Mouse (Mus musculus) megakaryocyte-erythroid progenitor cell, adult 5 weeks (primary cell): Measurements from ENCODE around the gene Hirip3. TPM values are rescaled to one million over a fixed set of nuclear protein-coding genes. Genes with fewer than 3 reads are reported as not detected.

Experiments
- polyA plus RNA-seq: library from polyadenylated mRNA; stranded (reverse); fragments of >175 nt; gene quantifications from 2 replicates; pipeline ENCODE4 v1.2.3, GENCODE M21; 2012

Hirip3 gene
- polyA plus RNA-seq, result 162 and 272 TPM in 2 replicates

DNA sequence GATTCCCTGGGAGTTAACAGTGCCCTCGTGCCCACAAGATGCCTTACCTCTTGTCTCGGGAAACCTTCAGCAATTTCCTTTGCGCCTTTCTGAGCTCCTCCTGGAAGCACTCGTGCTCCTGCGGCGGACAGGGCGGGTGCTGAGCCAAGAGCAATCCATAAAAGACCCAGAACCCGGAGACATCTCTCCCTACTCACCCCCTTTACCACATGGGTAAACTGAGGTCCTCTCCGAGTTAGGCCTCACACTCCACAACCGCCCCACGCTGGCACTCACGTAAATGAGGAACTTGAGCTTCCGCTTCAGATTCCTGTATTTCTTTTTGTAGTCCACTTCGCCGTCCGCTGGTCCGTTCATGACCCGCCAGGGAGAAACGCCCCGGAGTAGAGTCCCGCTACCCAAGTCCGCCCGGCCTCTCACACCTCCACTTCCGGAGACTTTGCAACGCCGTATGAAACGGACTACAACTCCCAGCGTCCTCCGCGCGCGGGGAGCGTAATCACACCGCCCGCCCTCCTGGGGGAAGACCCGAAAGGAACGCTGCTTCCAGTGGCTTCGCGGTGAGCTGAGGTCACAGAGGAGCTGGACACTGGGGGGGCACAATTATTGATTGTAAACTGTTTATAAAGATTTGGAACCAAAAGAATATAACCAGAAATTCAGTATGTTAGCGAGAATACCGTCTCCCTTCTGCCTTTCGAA, at the start of gene Hirip3:
Gene Hirip3, plus strand, starts transcription at position 544 of the 702 bp plus-strand sequence.

DNA sequence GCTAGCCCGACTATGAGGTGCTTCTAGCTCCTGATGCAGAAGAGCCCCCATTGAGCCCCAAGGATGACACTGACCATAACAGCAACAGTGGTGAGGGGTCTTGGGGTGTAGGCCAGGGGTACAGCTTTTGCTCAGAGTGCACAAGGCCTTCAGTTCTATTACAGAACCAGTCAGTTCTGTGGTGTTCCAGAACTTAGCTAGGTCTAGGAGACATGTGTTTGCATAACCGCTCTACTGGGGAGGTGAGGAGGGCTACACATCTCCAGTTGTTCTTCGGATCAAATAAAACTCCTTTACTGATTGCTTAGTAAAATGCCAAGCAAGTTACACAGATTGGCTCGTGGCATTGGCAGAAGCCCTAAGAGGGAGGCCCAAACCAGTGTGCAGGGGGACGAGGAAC, 30.2 kb upstream of the Hirip3 start, which contains the start of gene 4930451I11Rik:
Gene 4930451I11Rik, minus strand, starts transcription at position 101 of the 400 bp plus-strand sequence.

DNA sequence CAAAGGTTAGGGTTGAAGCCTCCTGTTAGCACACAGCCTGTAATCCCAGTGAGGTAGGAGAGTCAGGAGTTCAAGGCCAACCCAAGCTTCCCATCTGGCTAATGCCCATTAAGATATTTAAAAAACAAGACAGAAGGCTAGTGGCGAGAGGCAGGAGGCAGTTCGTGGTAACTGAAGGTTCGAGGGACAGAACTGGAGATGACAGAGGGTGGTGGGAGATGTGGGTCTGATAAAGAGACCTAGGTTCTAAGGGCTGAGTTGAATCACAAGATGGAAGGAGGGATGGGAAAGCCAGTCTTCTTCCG, 14.7 kb upstream of the Hirip3 start, which contains the start of gene Doc2a:
Gene Doc2a, plus strand, starts transcription at position 301 of the 305 bp plus-strand sequence.

DNA sequence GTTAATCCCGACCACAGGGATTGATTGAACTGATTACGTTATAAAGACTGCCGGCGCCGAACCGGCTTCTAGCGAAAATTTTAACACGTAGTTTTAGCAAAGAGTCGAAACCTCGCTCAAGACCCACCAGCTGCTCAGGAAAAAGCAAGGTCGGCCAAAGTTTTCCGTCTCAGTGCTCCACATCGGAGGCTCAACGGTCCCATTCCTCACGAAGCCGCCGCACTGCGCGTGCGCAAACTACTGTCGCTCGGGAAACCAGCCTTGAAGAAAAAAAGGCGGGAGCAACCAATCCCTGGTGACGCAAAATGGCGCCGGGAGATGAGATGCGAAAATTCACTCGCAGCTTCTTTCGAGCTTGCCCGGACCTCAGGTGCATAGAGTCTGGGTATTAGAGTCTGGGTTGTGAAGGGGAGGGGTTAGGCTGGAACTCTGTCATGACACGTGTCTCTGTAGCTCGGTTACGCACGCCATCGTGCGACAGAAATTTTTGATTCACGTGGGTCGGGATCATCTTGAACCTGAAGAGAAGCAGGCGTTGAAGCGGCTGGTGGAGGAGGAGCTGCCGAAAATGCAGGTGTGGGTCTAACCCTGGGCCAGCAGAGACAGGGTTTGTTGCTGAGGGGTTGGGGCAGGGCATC, 494 bp downstream of the Hirip3 start, which contains the start of gene Ino80e:
Gene Ino80e, minus strand, starts transcription at position 231 of the 638 bp plus-strand sequence.

DNA sequence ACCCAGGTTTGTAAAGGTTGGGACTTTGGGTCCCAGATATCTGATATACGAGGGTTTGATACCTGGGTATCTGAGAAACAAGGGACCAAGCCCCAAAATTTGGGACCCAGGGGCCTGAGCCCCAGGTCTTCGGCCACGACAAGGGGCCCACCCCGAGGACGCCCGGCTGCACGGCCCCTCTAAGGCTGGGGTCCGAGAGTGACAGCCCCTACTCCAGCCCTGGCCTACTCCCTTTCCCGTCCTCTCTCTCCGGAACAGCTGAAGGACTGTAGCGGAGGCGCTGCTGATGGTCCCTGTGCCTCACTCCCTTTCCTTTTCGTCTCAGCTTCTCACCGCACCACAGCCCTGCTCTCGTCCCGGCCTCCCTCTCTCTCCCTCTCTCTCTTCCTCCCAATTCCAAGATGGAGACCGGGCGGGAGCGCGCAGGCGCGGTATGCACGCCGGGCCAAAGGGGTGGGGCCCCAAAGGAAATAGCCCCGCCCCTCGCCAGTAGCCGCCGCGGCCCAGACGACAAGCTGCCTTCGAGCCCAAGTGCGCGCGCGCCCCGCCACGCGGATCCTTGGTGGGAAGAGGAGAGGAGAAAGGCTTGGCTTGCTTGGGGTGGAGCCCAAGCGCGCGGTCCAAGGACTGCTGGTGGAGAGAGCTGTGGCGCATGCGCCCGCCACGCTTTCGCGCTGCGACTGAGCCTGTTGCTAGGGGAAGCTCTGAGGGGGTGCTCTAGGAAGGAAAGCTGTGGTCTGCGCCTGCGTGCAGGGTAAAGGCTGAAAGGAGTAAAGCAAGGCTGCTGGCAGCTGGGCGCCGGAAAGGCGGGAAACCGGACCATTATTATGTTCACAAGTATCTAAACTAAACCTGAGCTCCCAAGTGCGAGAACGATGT, 22.8 kb downstream of the Hirip3 start, which contains the start of gene Taok2:
Gene Taok2, minus strand, starts transcription at position 418 of the 879 bp plus-strand sequence.

Other genes with a start within 250 kb of the Hirip3 start
- 3.6 and 5.1 TPM in 2 replicates for gene Nupr1, start 231.1 kb upstream of the Hirip3 start, polyA plus RNA-seq
- 88.3 and 96.1 TPM in 2 replicates for gene Sgf29, start 212.7 kb upstream of the Hirip3 start, polyA plus RNA-seq
- gene Sult1a1, start 185.5 kb upstream of the Hirip3 start, polyA plus RNA-seq, result 0.28 and 0.36 TPM in 2 replicates
- gene Bola2, start 166.6 kb upstream of the Hirip3 start, polyA plus RNA-seq, result 283 and 326 TPM in 2 replicates
- gene Slx1b, start 166.2 kb upstream of the Hirip3 start, polyA plus RNA-seq, result 9.5 and 9.6 TPM in 2 replicates
- 681 and 813 TPM in 2 replicates for gene Coro1a, start 154.2 kb upstream of the Hirip3 start, polyA plus RNA-seq
- gene Mapk3, start 102.4 kb upstream of the Hirip3 start, polyA plus RNA-seq, result 113 and 144 TPM in 2 replicates
- 5.5 and 8.6 TPM in 2 replicates for gene Gdpd3, start 95.6 kb upstream of the Hirip3 start, polyA plus RNA-seq
- gene Ypel3, start 85.0 kb upstream of the Hirip3 start, polyA plus RNA-seq, result 159 and 169 TPM in 2 replicates
- 1.5 and 2.0 TPM in 2 replicates for gene Tbx6, start 80.5 kb upstream of the Hirip3 start, polyA plus RNA-seq
- 163 and 164 TPM in 2 replicates for gene Ppp4c, start 69.5 kb upstream of the Hirip3 start, polyA plus RNA-seq
- 0.24 and 0.80 TPM in 2 replicates for gene Fam57b, start 64.3 kb upstream of the Hirip3 start, polyA plus RNA-seq
- not detected in 2 replicates for gene 4930451I11Rik, start 30.3 kb upstream of the Hirip3 start, polyA plus RNA-seq
- 0.03 TPM in 1 of 2 replicates, not detected in the other for gene Doc2a, start 14.6 kb upstream of the Hirip3 start, polyA plus RNA-seq
- gene Ino80e, start 405 bp downstream of the Hirip3 start, polyA plus RNA-seq, result 655 and 810 TPM in 2 replicates
- gene Taok2, start 22.7 kb downstream of the Hirip3 start, polyA plus RNA-seq, result 176 and 182 TPM in 2 replicates
- gene Tmem219, start 60.9 kb downstream of the Hirip3 start, polyA plus RNA-seq, result 46.0 and 48.8 TPM in 2 replicates
- gene Kctd13, start 66.9 kb downstream of the Hirip3 start, polyA plus RNA-seq, result 24.7 and 27.7 TPM in 2 replicates
- 0.35 TPM in 1 of 2 replicates, not detected in the other for gene Asphd1, start 87.6 kb downstream of the Hirip3 start, polyA plus RNA-seq
- gene Sez6l2, start 88.6 kb downstream of the Hirip3 start, polyA plus RNA-seq, result 1.5 and 2.1 TPM in 2 replicates
- 127 and 143 TPM in 2 replicates for gene Cdipt, start 113.9 kb downstream of the Hirip3 start, polyA plus RNA-seq
- 0.74 and 0.75 TPM in 2 replicates for gene Cdiptos, start 114.1 kb downstream of the Hirip3 start, polyA plus RNA-seq
- 25.1 and 28.0 TPM in 2 replicates for gene Mvp, start 152.6 kb downstream of the Hirip3 start, polyA plus RNA-seq
- 9.4 TPM in 1 of 2 replicates, not detected in the other for gene Pagr1b, start 154.5 kb downstream of the Hirip3 start, polyA plus RNA-seq
- 67.0 and 68.3 TPM in 2 replicates for gene Pagr1a, start 155.4 kb downstream of the Hirip3 start, polyA plus RNA-seq
- gene Gm42742, start 159.1 kb downstream of the Hirip3 start, polyA plus RNA-seq, result 146 and 149 TPM in 2 replicates
- 0.61 and 0.66 TPM in 2 replicates for gene Prrt2, start 159.2 kb downstream of the Hirip3 start, polyA plus RNA-seq
- 845 and 941 TPM in 2 replicates for gene Maz, start 165.1 kb downstream of the Hirip3 start, polyA plus RNA-seq
- 29.9 and 30.8 TPM in 2 replicates for gene Kif22, start 180.5 kb downstream of the Hirip3 start, polyA plus RNA-seq
- gene Zg16, start 225.4 kb downstream of the Hirip3 start, polyA plus RNA-seq, result 0.86 and 0.89 TPM in 2 replicates
- 106 and 120 TPM in 2 replicates for gene AI467606, start 229.4 kb downstream of the Hirip3 start, polyA plus RNA-seq